Mouse (Mus musculus) kidney, postnatal 14 days (tissue): Measurements from ENCODE around the gene Paxip1.

Experiments
- DNase-seq: peaks from one replicate; pipeline ENCODE4 v3.0.0; 2022; ENCODE audit warnings: mixed read lengths

Gene Paxip1

GRCm38 (mm10) chr5:27724460-27724859, 67.0 kb downstream of the Paxip1 start:
- no peak for DNase-seq

GRCm38 (mm10) chr5:27719311-27719710, 72.2 kb downstream of the Paxip1 start:
- DNase-seq = no peak

- DNase-seq = no peak
These were observed 74.2 kb downstream of the Paxip1 start for GRCm38 (mm10) chr5:27717301-27717700.

- DNase-seq = no peak
These were observed 75.5 kb downstream of the Paxip1 start for GRCm38 (mm10) chr5:27716026-27716425.

- DNase-seq = no peak
These were observed 77.1 kb downstream of the Paxip1 start for GRCm38 (mm10) chr5:27714356-27714755.

- DNase-seq = no peak
These were observed 79.9 kb downstream of the Paxip1 start for GRCm38 (mm10) chr5:27711461-27712192.

- DNase-seq = peak; percentile 29
These were observed 83.3 kb downstream of the Paxip1 start for GRCm38 (mm10) chr5:27708209-27708608.

GRCm38 (mm10) chr5:27707283-27707682, 84.2 kb downstream of the Paxip1 start:
- no peak for DNase-seq

GRCm38 (mm10) chr5:27706551-27706950, 84.9 kb downstream of the Paxip1 start:
- DNase-seq = no peak

GRCm38 (mm10) chr5:27705020-27705419, 86.5 kb downstream of the Paxip1 start:
- DNase-seq = no peak

GRCm38 (mm10) chr5:27702482-27702881, 89.0 kb downstream of the Paxip1 start:
- no peak for DNase-seq
